Mouse (Mus musculus) mature B cell (primary cell): ENCODE data around the gene Tmem132b.

ENCODE experiments used
- in situ Hi-C: fragments of 300-500 bp; cut with MboI; formaldehyde crosslinking; loops from 2 replicates; pipeline ENCODE4 v1.14.3; 2019

Tmem132b gene

GRCm38 (mm10) chr5:125675623-125676022, 144.0 kb downstream of the Tmem132b start:
- in situ Hi-C loops, result no loop called here

GRCm38 (mm10) chr5:125676025-125676623, 144.6 kb downstream of the Tmem132b start:
- in situ Hi-C loops, result no loop called here

- in situ Hi-C loops, result no loop called here
These were observed 149.3 kb downstream of the Tmem132b start for GRCm38 (mm10) chr5:125680889-125681288.

- in situ Hi-C loops, result no loop called here
These were observed 151.9 kb downstream of the Tmem132b start for GRCm38 (mm10) chr5:125683491-125683890.

GRCm38 (mm10) chr5:125685681-125686331, 154.2 kb downstream of the Tmem132b start:
- in situ Hi-C loops, result no loop called here

- in situ Hi-C loops, result no loop called here
These were observed 161.0 kb downstream of the Tmem132b start for GRCm38 (mm10) chr5:125692538-125692937.

- in situ Hi-C loops, result no loop called here
These were observed 167.8 kb downstream of the Tmem132b start for GRCm38 (mm10) chr5:125699395-125699794.

- in situ Hi-C loops, result no loop called here
These were observed 168.7 kb downstream of the Tmem132b start for GRCm38 (mm10) chr5:125700234-125700633.

- in situ Hi-C loops, result no loop called here
These were observed 173.8 kb downstream of the Tmem132b start for GRCm38 (mm10) chr5:125705379-125705778.

GRCm38 (mm10) chr5:125709160-125709559, 177.6 kb downstream of the Tmem132b start:
- in situ Hi-C loops, result no loop called here

- in situ Hi-C loops, result no loop called here
These were observed 195.2 kb downstream of the Tmem132b start for GRCm38 (mm10) chr5:125726815-125727214.

- in situ Hi-C loops, result no loop called here
These were observed 195.9 kb downstream of the Tmem132b start for GRCm38 (mm10) chr5:125727436-125727835.

- in situ Hi-C loops, result no loop called here
These were observed 196.4 kb downstream of the Tmem132b start for GRCm38 (mm10) chr5:125727936-125728335.

GRCm38 (mm10) chr5:125728521-125728920, 196.9 kb downstream of the Tmem132b start:
- in situ Hi-C loops, result no loop called here

GRCm38 (mm10) chr5:125733806-125734205, 202.2 kb downstream of the Tmem132b start:
- in situ Hi-C loops, result no loop called here

GRCm38 (mm10) chr5:125737105-125737504, 205.5 kb downstream of the Tmem132b start:
- in situ Hi-C loops, result no loop called here

GRCm38 (mm10) chr5:125743503-125743902, 211.9 kb downstream of the Tmem132b start:
- in situ Hi-C loops, result no loop called here

- in situ Hi-C loops, result no loop called here
These were observed 214.2 kb downstream of the Tmem132b start for GRCm38 (mm10) chr5:125745727-125746126.

- in situ Hi-C loops, result no loop called here
These were observed 219.9 kb downstream of the Tmem132b start for GRCm38 (mm10) chr5:125751481-125751880.

GRCm38 (mm10) chr5:125752546-125752945, 221.0 kb downstream of the Tmem132b start:
- in situ Hi-C loops, result no loop called here

- in situ Hi-C loops, result no loop called here
These were observed 225.5 kb downstream of the Tmem132b start for GRCm38 (mm10) chr5:125756987-125757530.

GRCm38 (mm10) chr5:125758506-125758905, 226.9 kb downstream of the Tmem132b start:
- in situ Hi-C loops, result no loop called here

GRCm38 (mm10) chr5:125766941-125767340, 235.4 kb downstream of the Tmem132b start:
- in situ Hi-C loops, result no loop called here
